Mouse (Mus musculus) kidney, embryonic 14.5 days (tissue): Measurements from ENCODE around the gene Neurl2. TPM values are rescaled to one million over a fixed set of nuclear protein-coding genes. Genes with fewer than 3 reads are reported as not detected.
A peak's percentile ranks its signal among the peaks of the same experiment; 100 is the strongest.
"Not testable (repeated sequence)": the region's sequence is repeated elsewhere in the genome, so short reads cannot be mapped to it uniquely, and the experiment has no call there.

ENCODE experiments used
- ATAC-seq: fragments of 200-750 bp; cut with Nextera tagmentation; 2 replicates; pipeline ENCODE4 v1.8.0; 2017; ENCODE audit warnings: moderate number of reproducible peaks, mild to moderate bottlenecking, moderate TSS enrichment, moderate library complexity; ENCODE audit not compliant: low FRiP score, low TSS enrichment
- H3K27ac ChIP-seq: fragments of 300-500 bp; sonication (generic); 2 replicates; pipeline ENCODE4 v1.5.1; 2014; ENCODE audit warnings: low read depth, mild to moderate bottlenecking, low read length, moderate library complexity, mixed read lengths
- H3K27me3 ChIP-seq: fragments of 300-500 bp; sonication (generic); 2 replicates; pipeline ENCODE4 v1.6.1; 2014; ENCODE audit warnings: mild to moderate bottlenecking, low read length; ENCODE audit not compliant: control insufficient read depth, insufficient read depth
- H3K36me3 ChIP-seq: fragments of 300-500 bp; sonication (generic); 2 replicates; pipeline ENCODE4 v1.6.1; 2014; ENCODE audit warnings: low read length, mixed read lengths; ENCODE audit not compliant: control insufficient read depth, insufficient read depth
- H3K4me1 ChIP-seq: fragments of 300-500 bp; sonication (generic); 2 replicates; pipeline ENCODE4 v1.6.1; 2014; ENCODE audit warnings: low read length, mixed read lengths; ENCODE audit not compliant: control insufficient read depth, insufficient read depth
- H3K4me2 ChIP-seq: fragments of 300-500 bp; sonication (generic); replicated peaks from 2 replicates; pipeline ENCODE4 v1.6.1; 2014; ENCODE audit warnings: low read depth, mild to moderate bottlenecking, low read length
- H3K4me3 ChIP-seq: fragments of 300-500 bp; sonication (generic); 2 replicates; pipeline ENCODE4 v1.5.1; 2014; ENCODE audit warnings: mild to moderate bottlenecking, low read length
- H3K9ac ChIP-seq: fragments of 300-500 bp; sonication (generic); 2 replicates; pipeline ENCODE4 v1.6.1; 2014; ENCODE audit warnings: low read depth, mild to moderate bottlenecking, low read length, moderate library complexity
- H3K9me3 ChIP-seq: fragments of 300-500 bp; sonication (generic); 2 replicates; pipeline ENCODE4 v1.6.1; 2016; ENCODE audit warnings: low read length; ENCODE audit not compliant: control insufficient read depth
- WGBS: fragments of 180-500 bp; shearing (Covaris S2); extraction: QIAGEN DNeasy Blood & Tissue Kit; methylation state at CpG from one replicate; pipeline ENCODE4 v1.1.7; 2014; 5-methylcytosine and 5-hydroxymethylcytosine counted together
- polyA plus RNA-seq: library from polyadenylated mRNA; unstranded; fragments of >200 nt; fragmentation: Nextera tagmentation; extraction: Ambion mirVana; gene quantifications from 2 replicates; pipeline ENCODE4 v1.2.1, GENCODE M21; 2014

Neurl2 gene
- polyA plus RNA-seq, 1 experiment from 2014 or later, result 6.6 TPM

- ATAC-seq, result no peak
Observed at GRCm38 (mm10) chr2:164873621-164874020, 40.4 kb upstream of the Neurl2 start.

GRCm38 (mm10) chr2:164871602-164872303 lies 38.5 kb upstream of the Neurl2 start:
- Histone ChIP-seq H3K27me3 (no peaks in the 10 kb centered on the region), H3K4me1 (peaks cover 20% of the 10 kb centered on the region), H3K36me3 (no peaks in the 10 kb centered on the region), H3K4me3 (no peak overlapping the region), H3K9ac (no peak overlapping the region), H3K4me2 (no peak overlapping the region), H3K27ac (no peak overlapping the region), H3K9me3 (peaks cover 4% of the 10 kb centered on the region; the same call in 1 of the 2 replicates)
- WGBS, result 65% methylated on average over 6 of the region's 6 CpGs
- ATAC-seq, result no peak

More at GRCm38 (mm10) chr2:164873621-164874020, 40.4 kb upstream of the Neurl2 start:
- peaks cover 20% of the 10 kb centered on the region for H3K4me1 ChIP-seq
- 45% methylated on average over 3 of the region's 3 CpGs for WGBS
- no peak overlapping the region for H3K4me2 ChIP-seq
- peak overlapping the region; percentile 79; the same call in 1 of the 2 replicates for H3K27ac ChIP-seq
- no peak overlapping the region for H3K9ac ChIP-seq
- no peaks in the 10 kb centered on the region for H3K27me3 ChIP-seq
- peaks cover 4% of the 10 kb centered on the region; the same call in 1 of the 2 replicates for H3K36me3 ChIP-seq
- H3K4me3 ChIP-seq, result no peak overlapping the region
- H3K9me3 ChIP-seq, result no peaks in the 10 kb centered on the region

- peaks cover 4% of the 10 kb centered on the region; the same call in 1 of the 2 replicates for H3K9me3 ChIP-seq
- no peak overlapping the region for H3K4me2 ChIP-seq
- no peak overlapping the region for H3K9ac ChIP-seq
- no peak for ATAC-seq
- H3K4me3 ChIP-seq, result no peak overlapping the region
- H3K27ac ChIP-seq, result no peak overlapping the region
- H3K36me3 ChIP-seq, result no peaks in the 10 kb centered on the region
- peaks cover 6% of the 10 kb centered on the region; the same call in 1 of the 2 replicates for H3K4me1 ChIP-seq
- H3K27me3 ChIP-seq, result no peaks in the 10 kb centered on the region
- 66% methylated on average over 7 of the region's 7 CpGs for WGBS
Observed at GRCm38 (mm10) chr2:164868491-164868890, 35.2 kb upstream of the Neurl2 start.

- no peak overlapping the region for H3K9ac ChIP-seq
- no peaks in the 10 kb centered on the region for H3K27me3 ChIP-seq
- WGBS, result 93% methylated on average over 7 of the region's 7 CpGs
- H3K27ac ChIP-seq, result peak overlapping the region; percentile 32; the same call in 1 of the 2 replicates
- H3K4me2 ChIP-seq, result no peak overlapping the region
- peaks cover 4% of the 10 kb centered on the region; the same call in 1 of the 2 replicates for H3K9me3 ChIP-seq
- no peak overlapping the region for H3K4me3 ChIP-seq
- H3K4me1 ChIP-seq, result peaks cover 8% of the 10 kb centered on the region; the same call in 1 of the 2 replicates
- ATAC-seq, result no peak
- no peaks in the 10 kb centered on the region for H3K36me3 ChIP-seq
Observed at GRCm38 (mm10) chr2:164867566-164867965, 34.3 kb upstream of the Neurl2 start.

- peak overlapping the region; percentile 32; the same call in 1 of the 2 replicates for H3K27ac ChIP-seq
- peak; percentile 47; the same call in 1 of the 2 replicates for ATAC-seq
- WGBS, result 47% methylated on average over 16 of the region's 16 CpGs
Observed at GRCm38 (mm10) chr2:164866741-164867551, 33.7 kb upstream of the Neurl2 start.

GRCm38 (mm10) chr2:164864593-164864992 lies 31.3 kb upstream of the Neurl2 start:
- Histone ChIP-seq H3K36me3 (no peaks in the 10 kb centered on the region), H3K27me3 (no peaks in the 10 kb centered on the region), H3K27ac (no peak overlapping the region), H3K9ac (no peak overlapping the region), H3K4me3 (no peak overlapping the region), H3K4me1 (peaks cover 24% of the 10 kb centered on the region), H3K9me3 (peaks cover 4% of the 10 kb centered on the region; the same call in 1 of the 2 replicates), H3K4me2 (no peak overlapping the region)
- ATAC-seq, result no peak
- WGBS, result 75% methylated on average over 4 of the region's 4 CpGs

More at GRCm38 (mm10) chr2:164866741-164867551, 33.7 kb upstream of the Neurl2 start:
- no peaks in the 10 kb centered on the region for H3K27me3 ChIP-seq
- no peak overlapping the region for H3K9ac ChIP-seq
- peaks cover 14% of the 10 kb centered on the region for H3K4me1 ChIP-seq
- no peak overlapping the region for H3K4me3 ChIP-seq
- no peaks in the 10 kb centered on the region for H3K36me3 ChIP-seq
- no peak overlapping the region for H3K4me2 ChIP-seq
- peaks cover 4% of the 10 kb centered on the region; the same call in 1 of the 2 replicates for H3K9me3 ChIP-seq

GRCm38 (mm10) chr2:164863411-164863810 lies 30.2 kb upstream of the Neurl2 start:
- not testable (repeated sequence) for H3K4me2 ChIP-seq, H3K4me3 ChIP-seq, H3K27me3 ChIP-seq, H3K9me3 ChIP-seq, H3K9ac ChIP-seq, H3K27ac ChIP-seq, ATAC-seq, H3K36me3 ChIP-seq
- peaks cover 34% of the 10 kb centered on the region for H3K4me1 ChIP-seq
- 80% methylated on average over 7 of the region's 9 CpGs for WGBS

- Histone ChIP-seq H3K9ac (no peak overlapping the region), H3K27ac (peak overlapping the region; percentile 65), H3K4me2 (0 out of 2 replicates have a peak overlapping the region, but pooled peaks have one; percentile 3), H3K9me3 (no peaks in the 10 kb centered on the region), H3K4me3 (no peak overlapping the region), H3K27me3 (peaks cover 7% of the 10 kb centered on the region), H3K36me3 (no peaks in the 10 kb centered on the region), H3K4me1 (peaks cover 43% of the 10 kb centered on the region)
- peak; percentile 66 for ATAC-seq
- WGBS, result 22% methylated on average over 9 of the region's 9 CpGs
Observed at GRCm38 (mm10) chr2:164862179-164862861, 29.1 kb upstream of the Neurl2 start.
